Mouse (Mus musculus): Measurements from ENCODE around the gene Il11ra1. TPM values are rescaled to one million over a fixed set of nuclear protein-coding genes. Genes with fewer than 3 reads are reported as not detected.
A peak's percentile ranks its signal among the peaks of the same experiment; 100 is the strongest.

Il11ra1 gene
- total RNA-seq, 2 experiments from 2014 or later, result 85.8 to 111 TPM

- DNase-seq (ENCODE audit: low spot score in 2 of 2), result peak in 1 of 2 experiments; percentile 52
Measured at GRCm38 (mm10) chr4:41707011-41707535, 7.3 kb downstream of the Il11ra1 start.

- DNase-seq (ENCODE audit: low spot score in 2 of 2), result no peak
Measured at GRCm38 (mm10) chr4:41708192-41708745, 8.5 kb downstream of the Il11ra1 start.

GRCm38 (mm10) chr4:41710229-41710628, 10.4 kb downstream of the Il11ra1 start:
- DNase-seq (ENCODE audit: low spot score in 2 of 2), result no peak

DNA sequence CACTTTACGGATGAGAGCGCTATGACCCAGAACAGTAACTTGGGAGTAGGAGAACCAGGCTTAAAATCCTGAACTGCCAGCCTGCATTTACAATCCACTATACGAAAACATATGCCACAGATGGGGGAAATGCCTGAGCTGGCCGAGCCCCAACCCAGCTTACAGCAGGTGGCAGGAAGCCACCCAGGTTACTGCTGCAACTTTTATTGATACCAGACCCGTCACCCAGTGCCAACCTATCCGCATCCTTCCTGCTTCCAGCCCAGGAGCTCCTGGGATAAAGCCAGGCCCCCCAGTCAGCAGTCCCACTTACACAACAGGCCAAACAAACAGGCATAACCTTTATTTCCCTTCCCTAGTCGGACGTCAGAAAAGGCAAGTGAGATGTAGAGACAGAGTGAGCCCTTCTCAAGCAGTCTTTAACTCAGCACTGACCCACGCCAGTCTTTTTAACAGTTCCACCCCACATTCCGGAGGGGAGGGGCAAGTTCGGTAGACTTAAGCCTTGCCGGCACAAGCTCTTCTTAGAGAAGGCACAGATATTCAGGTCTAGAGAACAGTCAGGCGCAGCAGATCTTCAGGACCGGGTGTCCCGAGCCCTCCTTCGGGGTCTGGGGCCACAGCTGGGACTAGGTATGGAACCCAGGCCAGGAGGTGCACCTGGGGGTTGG, 12.1 kb downstream of the Il11ra1 start:
- DNase-seq (ENCODE audit: low spot score in 2 of 2), result no peak

- peak in 1 of 2 experiments; percentile 40 for DNase-seq (ENCODE audit: low spot score in 2 of 2)
Measured at GRCm38 (mm10) chr4:41712421-41713196, 12.8 kb downstream of the Il11ra1 start.

GRCm38 (mm10) chr4:41713197-41714067, 13.6 kb downstream of the Il11ra1 start, which contains the start of gene Rpp25l:
Gene Rpp25l (minus strand): TSS chr4:41713534.
- peak; percentile 78 to 82 for DNase-seq (ENCODE audit: low spot score in 2 of 2)

DNA sequence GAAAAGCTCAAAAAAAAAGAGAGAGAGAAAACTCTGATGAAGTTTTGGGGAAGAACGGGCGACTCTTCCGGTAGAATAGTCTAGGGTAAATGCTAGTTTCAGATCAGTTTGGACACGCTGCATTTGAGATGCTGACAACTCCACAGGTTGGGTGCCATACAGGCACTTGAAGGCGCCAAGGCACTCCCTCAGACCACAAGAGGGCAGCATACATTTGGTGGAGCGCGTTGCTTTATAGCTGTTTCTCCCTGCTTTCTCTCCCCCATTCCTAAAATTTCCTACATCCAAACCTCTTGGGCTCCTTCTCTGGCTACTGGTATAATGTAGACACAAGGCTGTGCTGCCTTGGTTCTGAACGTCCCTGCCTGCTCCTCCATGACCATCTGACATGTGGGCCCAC, 14.5 kb downstream of the Il11ra1 start:
- peak in 1 of 2 experiments; percentile 60 for DNase-seq (ENCODE audit: low spot score in 2 of 2)

- DNase-seq (ENCODE audit: low spot score in 2 of 2), result no peak
Measured at GRCm38 (mm10) chr4:41715082-41715481, 15.3 kb downstream of the Il11ra1 start.

- no peak for DNase-seq (ENCODE audit: low spot score in 2 of 2)
Measured at GRCm38 (mm10) chr4:41715596-41715995, 15.8 kb downstream of the Il11ra1 start.

DNA sequence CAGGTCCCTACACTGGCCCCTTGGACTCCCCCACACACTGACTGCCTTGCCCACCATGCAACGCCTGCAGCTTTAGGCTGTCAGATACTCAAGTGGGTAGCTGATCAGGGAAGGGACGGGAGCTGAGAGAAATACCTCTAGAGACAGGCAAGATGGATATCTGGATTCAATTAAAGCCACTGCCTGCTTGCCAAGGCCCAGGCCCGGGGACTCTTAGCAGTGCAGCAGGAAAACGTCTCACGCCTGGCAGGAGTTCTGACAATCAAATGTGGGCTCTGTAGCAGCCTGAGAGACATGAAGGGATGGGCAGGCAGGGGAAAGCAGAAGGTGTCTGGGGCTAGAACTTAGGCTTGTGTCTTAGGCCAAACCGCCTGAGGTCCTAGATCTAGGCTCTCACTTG, 17.0 kb downstream of the Il11ra1 start:
- no peak for DNase-seq (ENCODE audit: low spot score in 2 of 2)

GRCm38 (mm10) chr4:41722918-41723351, 23.1 kb downstream of the Il11ra1 start, which contains the start of gene Dctn3:
Gene Dctn3 (minus strand): TSS chr4:41723170.
- peak; percentile 64 to 80 for DNase-seq (ENCODE audit: low spot score in 2 of 2)

DNA sequence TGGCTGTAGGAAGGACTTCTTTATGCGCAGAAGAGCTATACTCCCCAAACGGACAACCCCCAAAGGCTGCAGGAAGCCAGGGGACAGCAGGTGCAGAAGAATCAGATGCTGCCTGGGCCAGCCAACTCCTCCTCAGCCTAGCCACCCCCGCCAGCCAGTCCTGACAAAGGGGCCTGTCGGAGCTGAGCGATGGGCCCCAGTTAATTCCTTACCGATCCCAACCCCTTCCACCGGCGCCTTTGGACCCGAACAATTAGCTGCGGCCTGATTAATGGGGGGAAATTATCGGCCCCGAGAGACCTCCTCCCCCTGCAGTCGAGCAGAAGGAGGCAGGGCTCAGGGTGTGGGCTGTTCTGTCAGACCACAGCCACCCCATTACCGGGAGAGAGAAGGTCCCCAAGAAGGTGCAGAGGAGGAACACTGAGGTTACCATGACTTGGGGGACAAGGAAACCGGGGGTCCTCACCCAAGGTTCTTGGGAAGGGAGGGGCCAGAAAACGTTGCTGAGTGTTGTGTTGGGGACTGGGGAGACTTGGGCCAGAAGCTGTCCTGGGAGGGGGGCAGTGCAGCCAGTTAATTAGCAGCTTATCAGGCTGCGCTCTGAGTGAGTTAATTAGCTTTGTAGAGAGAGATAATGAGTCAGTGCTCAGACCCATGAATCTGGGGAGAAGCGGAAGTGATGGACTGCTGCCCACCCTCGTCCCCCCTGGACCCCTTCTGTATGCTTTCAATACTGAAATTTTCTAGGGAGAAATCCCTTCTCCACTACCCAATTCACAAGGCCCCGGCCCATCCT, 27.2 kb downstream of the Il11ra1 start:
- DNase-seq (ENCODE audit: low spot score in 2 of 2), result no peak

- DNase-seq (ENCODE audit: low spot score in 2 of 2), result no peak
Measured at GRCm38 (mm10) chr4:41731052-41731765, 31.4 kb downstream of the Il11ra1 start, which contains the start of gene Arid3c. Gene Arid3c (minus strand): TSS chr4:41731142.

DNA sequence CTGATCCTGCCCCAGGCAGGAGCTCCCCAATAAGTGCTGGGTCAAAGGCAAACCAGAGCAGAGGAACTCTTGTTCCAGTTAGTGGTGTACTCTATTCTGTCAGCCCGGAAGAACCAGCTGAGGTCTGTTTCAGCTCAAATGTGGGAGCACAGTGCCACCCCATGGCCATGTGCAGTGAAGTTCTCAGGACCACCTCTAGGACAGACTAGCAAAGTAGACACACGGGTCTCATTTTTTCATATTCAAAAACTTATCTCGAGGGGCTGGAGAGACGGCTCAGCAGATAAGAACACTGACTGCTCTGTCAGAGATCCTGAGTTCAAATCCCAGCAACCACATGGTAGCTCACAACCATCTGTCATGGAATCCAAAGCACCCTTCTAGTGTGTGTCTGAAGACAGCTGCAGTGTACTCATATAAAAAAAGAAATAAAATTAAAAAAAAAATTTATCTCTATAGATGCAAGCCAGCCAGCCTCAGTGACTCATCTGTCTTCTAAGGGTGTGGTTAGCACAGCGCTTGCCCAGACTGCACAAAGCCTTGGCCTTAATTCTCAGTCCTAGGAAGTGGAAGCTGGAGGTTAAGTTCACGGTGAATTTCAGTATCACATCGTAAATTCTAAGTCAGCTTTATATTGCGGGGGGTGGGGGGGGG, 37.9 kb downstream of the Il11ra1 start:
- DNase-seq (ENCODE audit: low spot score in 2 of 2), result peak in 1 of 2 experiments; percentile 70

- DNase-seq (ENCODE audit: low spot score in 2 of 2), result no peak
Measured at GRCm38 (mm10) chr4:41738256-41738603, 38.4 kb downstream of the Il11ra1 start.

DNA sequence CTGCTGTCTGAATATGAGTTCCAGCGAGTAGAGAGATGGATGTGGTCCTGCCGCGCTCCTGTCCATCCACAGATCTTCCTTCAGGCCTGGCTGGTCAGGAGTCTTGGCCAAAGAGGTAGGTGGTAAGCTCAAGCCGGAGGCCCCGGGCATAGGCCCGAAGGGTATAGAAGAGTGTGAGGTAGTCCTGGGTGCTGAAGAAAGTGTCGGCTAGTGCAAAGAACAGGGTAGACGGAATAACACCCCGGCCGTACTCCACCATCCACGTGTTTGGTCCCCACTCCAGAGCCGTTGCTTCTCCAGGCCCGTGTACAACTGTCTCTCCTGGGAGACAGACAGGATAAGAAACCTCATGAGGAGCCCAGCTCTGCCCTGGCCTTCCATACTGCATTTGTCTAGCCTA, 39.5 kb downstream of the Il11ra1 start:
- no peak for DNase-seq (ENCODE audit: low spot score in 2 of 2)

DNA sequence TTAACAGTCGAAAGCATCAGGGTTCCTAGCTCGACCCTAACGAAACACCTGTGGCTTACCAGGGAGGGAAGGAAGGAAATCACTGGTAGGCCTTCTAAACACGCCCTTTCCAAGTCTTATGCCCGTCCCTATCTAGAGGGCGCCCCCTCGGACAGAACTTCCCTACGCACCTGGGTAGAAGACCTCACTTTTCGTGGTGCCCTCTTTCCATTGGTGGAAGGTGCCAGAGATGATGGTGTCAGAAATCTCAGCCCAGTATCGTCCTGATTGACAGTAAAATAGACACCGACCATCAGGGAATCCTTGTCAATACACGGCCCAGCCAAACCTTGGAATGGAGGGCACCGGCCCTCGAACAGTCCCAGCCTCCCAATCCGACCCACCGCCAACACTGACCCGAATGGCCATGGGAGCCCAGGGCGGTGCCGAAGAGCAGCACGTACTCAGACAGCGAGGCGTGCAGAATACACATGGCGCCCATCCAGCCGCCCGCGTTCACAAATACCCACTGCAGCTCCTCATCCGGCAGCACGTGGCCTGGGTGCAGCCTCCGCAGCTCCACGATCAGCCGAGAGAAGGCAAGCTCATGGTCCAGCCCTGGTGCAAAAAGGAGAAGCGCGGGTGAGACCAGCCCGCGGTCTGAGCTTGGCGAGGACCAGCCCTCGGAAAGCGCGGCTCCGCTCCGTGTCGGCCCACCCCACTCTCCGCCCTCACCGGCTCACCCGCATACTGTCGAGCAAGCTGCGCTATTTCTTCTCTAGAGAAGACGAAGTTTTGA, 40.8 kb downstream of the Il11ra1 start:
- peak in 1 of 2 experiments; percentile 43 for DNase-seq (ENCODE audit: low spot score in 2 of 2)

- peak; percentile 77 to 88 for DNase-seq (ENCODE audit: low spot score in 2 of 2)
Measured at GRCm38 (mm10) chr4:41741158-41741560, 41.4 kb downstream of the Il11ra1 start.

Data from gastrocnemius, postnatal 4 days (tissue).